Mouse (Mus musculus) limb, embryonic 10.5 days (tissue): Measurements from ENCODE around the gene Pafah1b3. TPM values are rescaled to one million over a fixed set of nuclear protein-coding genes. Genes with fewer than 3 reads are reported as not detected.

Source experiments
- DNase-seq: peaks from one replicate; pipeline ENCODE4 v3.0.0-alpha.2; 2017; ENCODE audit warnings: low spot score
- H3K27ac ChIP-seq: fragments of 300-500 bp; sonication (generic); 2 replicates; pipeline ENCODE4 v1.5.1; 2016; ENCODE audit warnings: mild to moderate bottlenecking
- H3K27me3 ChIP-seq: fragments of 300-500 bp; sonication (generic); 2 replicates; pipeline ENCODE4 v1.6.1; 2016; ENCODE audit warnings: low read depth, mild to moderate bottlenecking; ENCODE audit not compliant: poor library complexity, severe bottlenecking
- H3K36me3 ChIP-seq: fragments of 300-500 bp; sonication (generic); 2 replicates; pipeline ENCODE4 v1.6.1; 2016; ENCODE audit warnings: mild to moderate bottlenecking, moderate library complexity
- H3K4me1 ChIP-seq: fragments of 300-500 bp; sonication (generic); 2 replicates; pipeline ENCODE4 v1.6.1; 2016
- H3K4me3 ChIP-seq: fragments of 300-500 bp; sonication (generic); 2 replicates; pipeline ENCODE4 v1.5.1; 2016; ENCODE audit warnings: mild to moderate bottlenecking, moderate library complexity
- H3K9me3 ChIP-seq: fragments of 300-500 bp; sonication (generic); replicated peaks from 2 replicates; pipeline ENCODE4 v1.6.1; 2016; ENCODE audit warnings: mild to moderate bottlenecking
- WGBS: fragments of 180-500 bp; shearing (Covaris S2); methylation state at CpG from one replicate; pipeline ENCODE4 v1.1.7; 2016; 5-methylcytosine and 5-hydroxymethylcytosine counted together
- polyA plus RNA-seq: library from polyadenylated mRNA; unstranded; fragments of >200 nt; fragmentation: Nextera tagmentation; extraction: Ambion mirVana; gene quantifications from 2 replicates; pipeline ENCODE4 v1.2.1, GENCODE M21; 2016

The Pafah1b3 gene
- polyA plus RNA-seq, 1 experiment from 2014 or later = 248 TPM

GRCm38 (mm10) chr7:25248846-25249313 lies 48.9 kb downstream of the Pafah1b3 start:
- Histone ChIP-seq H3K9me3 (no peaks in the 10 kb centered on the region), H3K27ac (peak overlapping the region; percentile 97), H3K4me3 (peak overlapping the region; percentile 99), H3K36me3 (peaks cover 47% of the 10 kb centered on the region), H3K4me1 (peaks cover 59% of the 10 kb centered on the region), H3K27me3 (no peaks in the 10 kb centered on the region)
- WGBS = under 1% methylated on average over 25 of the region's 25 CpGs
- no peak for DNase-seq

- Histone ChIP-seq H3K27me3 (no peaks in the 10 kb centered on the region), H3K4me3 (peak overlapping the region; percentile 99), H3K36me3 (peaks cover 55% of the 10 kb centered on the region), H3K9me3 (no peaks in the 10 kb centered on the region), H3K27ac (peak overlapping the region; percentile 97), H3K4me1 (peaks cover 64% of the 10 kb centered on the region)
- peak; percentile 65 for DNase-seq
- 3% methylated on average over 18 of the region's 18 CpGs for WGBS
Measured at GRCm38 (mm10) chr7:25248018-25248647, 49.7 kb downstream of the Pafah1b3 start.

- WGBS = 32% methylated on average over 3 of the region's 3 CpGs
- Histone ChIP-seq H3K27me3 (no peaks in the 10 kb centered on the region), H3K9me3 (no peaks in the 10 kb centered on the region), H3K4me1 (peaks cover 64% of the 10 kb centered on the region), H3K27ac (peak overlapping the region; percentile 97), H3K4me3 (peak overlapping the region; percentile 99), H3K36me3 (peaks cover 61% of the 10 kb centered on the region)
- DNase-seq = no peak
Measured at GRCm38 (mm10) chr7:25247498-25247897, 50.3 kb downstream of the Pafah1b3 start.

DNA sequence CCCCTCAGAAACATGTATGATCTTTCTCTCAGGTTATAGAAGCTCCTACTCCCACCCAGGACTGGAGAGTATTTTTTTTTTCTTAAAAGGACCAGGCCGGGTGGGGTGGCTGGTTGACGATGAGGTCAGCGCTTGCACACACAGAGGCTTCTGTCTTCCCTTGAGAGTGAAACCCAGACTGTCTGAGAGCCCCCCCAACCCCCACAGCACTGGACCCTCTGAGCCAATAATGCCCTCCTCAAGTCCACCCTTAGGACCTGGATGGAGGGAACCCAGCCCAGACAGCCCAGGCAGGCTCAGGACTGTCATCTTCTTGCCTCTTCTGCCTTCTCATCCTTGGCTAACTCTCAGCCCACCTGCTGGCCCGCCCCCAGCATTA lies 51.0 kb downstream of the Pafah1b3 start:
- H3K36me3 ChIP-seq = peaks cover 67% of the 10 kb centered on the region
- no peak for DNase-seq
- 83% methylated on average over 4 of the region's 4 CpGs for WGBS
- peak overlapping the region; percentile 99 for H3K4me3 ChIP-seq
- H3K9me3 ChIP-seq = no peaks in the 10 kb centered on the region
- no peaks in the 10 kb centered on the region for H3K27me3 ChIP-seq
- peaks cover 58% of the 10 kb centered on the region for H3K4me1 ChIP-seq
- peak overlapping the region; percentile 97; the same call in 1 of the 2 replicates for H3K27ac ChIP-seq

GRCm38 (mm10) chr7:25246079-25246758 lies 51.6 kb downstream of the Pafah1b3 start:
- Histone ChIP-seq H3K36me3 (peaks cover 73% of the 10 kb centered on the region), H3K4me1 (peaks cover 56% of the 10 kb centered on the region), H3K27me3 (no peaks in the 10 kb centered on the region), H3K9me3 (no peaks in the 10 kb centered on the region), H3K27ac (peak overlapping the region; percentile 97; the same call in 1 of the 2 replicates), H3K4me3 (peak overlapping the region; percentile 99)
- WGBS = 86% methylated on average over 20 of the region's 20 CpGs
- DNase-seq = no peak

Other genes starting within 250 kb of the Pafah1b3 start
- gene Grik5, start 225.6 kb downstream of the Pafah1b3 start, polyA plus RNA-seq = 5.4 and 8.7 TPM in 2 replicates
- gene Zfp574, start 225.4 kb downstream of the Pafah1b3 start, polyA plus RNA-seq = 44.1 and 48.3 TPM in 2 replicates
- gene Pou2f2, start 118.3 kb downstream of the Pafah1b3 start, polyA plus RNA-seq = 3.3 and 4.1 TPM in 2 replicates
- 10.5 and 11.5 TPM in 2 replicates for gene Dedd2, start 77.4 kb downstream of the Pafah1b3 start, polyA plus RNA-seq
- 3.1 and 3.3 TPM in 2 replicates for gene Zfp526, start 76.6 kb downstream of the Pafah1b3 start, polyA plus RNA-seq
- 11.7 and 12.0 TPM in 2 replicates for gene Gsk3a, start 60.1 kb downstream of the Pafah1b3 start, polyA plus RNA-seq
- 14.2 and 16.6 TPM in 2 replicates for gene Erf, start 47.2 kb downstream of the Pafah1b3 start, polyA plus RNA-seq
- 21.4 and 25.2 TPM in 2 replicates for gene Cic, start 30.3 kb downstream of the Pafah1b3 start, polyA plus RNA-seq
- gene Prr19, start 3.4 kb upstream of the Pafah1b3 start, polyA plus RNA-seq = 1.1 and 1.3 TPM in 2 replicates
- 0.14 and 0.38 TPM in 2 replicates for gene Tmem145, start 8.1 kb upstream of the Pafah1b3 start, polyA plus RNA-seq
- gene Megf8, start 19.2 kb upstream of the Pafah1b3 start, polyA plus RNA-seq = 17.6 and 22.2 TPM in 2 replicates
- gene Cnfn, start 71.7 kb upstream of the Pafah1b3 start, polyA plus RNA-seq = not detected in 2 replicates
- gene Lipe, start 100.7 kb upstream of the Pafah1b3 start, polyA plus RNA-seq = 8.4 and 8.9 TPM in 2 replicates
- gene Cxcl17, start 114.9 kb upstream of the Pafah1b3 start, polyA plus RNA-seq = 0.54 and 0.91 TPM in 2 replicates
- gene Ceacam1, start 179.6 kb upstream of the Pafah1b3 start, polyA plus RNA-seq = 1.5 and 1.7 TPM in 2 replicates
- gene Ceacam2, start 241.9 kb upstream of the Pafah1b3 start, polyA plus RNA-seq = 0.08 TPM in 1 of 2 replicates, not detected in the other